Mouse (Mus musculus): ENCODE measurements at regions not wholly inside any gene's neighbourhood (a gene's known extent, or its start where the extent isn't known, plus 50 kb on each side); places are given as distances from the start of the nearest gene placed in this dataset.
A peak's percentile ranks its signal among the peaks of the same experiment; 100 is the strongest.

GRCm38 (mm10) chr9:113302429-113302828, 405.6 kb downstream of the Pdcd6ip start:
- peak; percentile 43 for DNase-seq (ENCODE audit: low read depth, low spot score)

DNA sequence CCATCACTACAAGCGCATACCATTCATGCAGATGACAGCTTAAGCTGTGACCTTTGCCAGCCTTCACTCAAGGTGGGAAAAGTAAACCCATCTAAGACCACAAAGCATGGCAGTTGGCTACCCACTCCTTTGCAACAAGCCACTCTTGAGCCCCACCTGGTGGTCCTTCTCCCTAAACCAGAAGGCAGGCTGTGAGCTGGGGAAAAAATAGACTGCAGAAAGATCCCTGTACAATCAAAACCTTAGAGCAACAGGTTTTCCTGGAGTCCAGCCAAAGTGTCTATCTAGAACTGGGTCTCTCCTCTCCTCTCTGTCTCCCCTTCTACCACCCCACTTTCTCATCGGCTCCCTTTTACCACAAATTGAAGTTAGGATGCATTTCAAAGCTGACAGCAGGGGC, 407.2 kb downstream of the Pdcd6ip start:
- peak; percentile 44 for DNase-seq (ENCODE audit: low read depth, low spot score)

DNA sequence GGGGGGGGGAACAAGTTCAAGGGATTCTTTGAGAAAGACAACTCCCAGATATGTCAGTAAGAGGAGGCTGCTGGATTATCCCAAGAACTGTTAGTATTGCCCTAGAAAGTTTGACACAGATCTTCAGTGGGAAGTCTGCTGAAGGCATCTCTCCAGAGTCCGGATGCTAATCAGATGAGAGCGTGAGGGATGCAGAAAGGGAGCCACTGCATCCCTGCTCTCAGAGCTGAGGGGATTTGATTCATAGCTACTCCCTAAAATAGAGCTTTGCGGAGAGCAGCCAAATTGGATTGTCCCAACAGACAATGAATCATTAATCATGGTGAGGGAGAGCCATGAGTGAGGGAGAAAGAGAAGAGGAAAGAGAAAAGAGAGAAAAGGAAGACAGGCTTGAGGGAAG, 408.2 kb downstream of the Pdcd6ip start:
- no peak for DNase-seq (ENCODE audit: low read depth, low spot score)

DNA sequence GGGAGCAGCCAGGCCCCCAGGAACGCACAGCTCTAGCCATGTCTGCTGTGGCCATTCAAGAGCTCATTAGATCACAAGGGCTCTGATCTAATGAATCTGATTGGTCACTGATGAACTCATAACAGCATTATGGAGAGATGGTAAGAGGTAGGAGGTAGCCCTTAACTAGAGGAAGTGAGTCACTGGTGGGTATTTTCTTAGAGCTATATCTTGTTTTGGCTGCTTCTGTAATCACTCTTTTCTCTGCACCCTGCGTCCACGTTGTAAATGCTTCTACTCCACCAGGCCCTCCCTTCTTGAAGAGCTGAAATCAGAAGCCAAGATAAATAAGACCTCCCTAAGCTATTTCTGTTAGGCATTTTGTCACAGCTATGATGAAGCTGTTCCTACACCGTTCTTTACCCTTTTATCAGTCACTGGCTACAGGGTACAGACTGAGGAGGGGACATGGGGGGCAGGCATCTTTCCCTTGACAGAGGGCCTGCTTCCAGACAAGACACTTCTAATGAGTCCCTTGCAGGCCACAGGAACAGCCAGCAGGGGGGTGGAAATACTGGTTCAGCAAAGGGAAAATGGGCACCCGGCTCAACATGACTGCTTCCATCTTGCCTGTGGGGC, 412.1 kb downstream of the Pdcd6ip start:
- DNase-seq (ENCODE audit: low read depth, low spot score), result no peak

DNA sequence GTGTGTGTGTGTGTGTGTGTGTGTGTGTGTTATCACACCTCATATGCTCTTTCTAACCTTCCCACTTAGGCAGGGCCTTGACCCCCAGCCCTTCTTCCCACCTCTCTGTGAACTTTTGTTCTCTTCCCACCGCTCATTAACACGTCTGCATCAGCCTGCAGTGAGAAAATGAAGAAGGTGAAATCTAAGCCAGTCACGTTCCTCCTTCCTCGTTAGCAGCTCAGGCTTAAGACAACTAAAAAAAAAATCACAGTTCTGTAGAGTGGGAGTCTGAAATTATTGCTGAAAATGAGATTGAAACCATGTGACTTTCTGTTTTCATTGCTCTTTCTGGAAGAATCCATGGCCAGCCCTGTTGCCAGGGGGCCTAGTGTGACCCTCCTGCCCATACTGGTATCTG, 420.7 kb downstream of the Pdcd6ip start:
- no peak for DNase-seq (ENCODE audit: low read depth, low spot score)

GRCm38 (mm10) chr9:113283244-113283643, 424.8 kb downstream of the Pdcd6ip start:
- no peak for DNase-seq (ENCODE audit: low read depth, low spot score)

- no peak for DNase-seq (ENCODE audit: low read depth, low spot score)
Observed at GRCm38 (mm10) chr9:113270595-113270994, 437.5 kb downstream of the Pdcd6ip start.

DNA sequence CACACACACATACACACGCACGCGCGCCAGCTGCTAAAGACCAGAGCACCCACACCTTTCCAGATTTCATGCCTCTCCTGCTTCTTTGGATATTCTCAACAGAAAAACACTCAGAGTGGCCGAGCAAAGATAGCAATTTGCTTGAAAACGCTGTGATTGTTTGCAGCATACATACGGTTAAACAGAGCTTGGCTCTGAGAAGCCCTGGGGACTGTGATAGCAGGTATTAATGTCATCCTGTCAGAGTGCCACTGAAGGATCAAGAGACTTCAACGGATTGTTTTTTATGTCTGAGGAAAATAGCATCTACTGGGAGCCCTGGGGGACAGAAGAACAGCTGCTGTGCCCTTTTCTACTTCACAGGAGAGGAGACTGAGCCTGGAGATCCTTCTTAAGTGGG, 440.4 kb downstream of the Pdcd6ip start:
- no peak for DNase-seq (ENCODE audit: low read depth, low spot score)

- no peak for DNase-seq (ENCODE audit: low read depth, low spot score)
Observed at GRCm38 (mm10) chr9:113263636-113264035, 444.4 kb downstream of the Pdcd6ip start.

DNA sequence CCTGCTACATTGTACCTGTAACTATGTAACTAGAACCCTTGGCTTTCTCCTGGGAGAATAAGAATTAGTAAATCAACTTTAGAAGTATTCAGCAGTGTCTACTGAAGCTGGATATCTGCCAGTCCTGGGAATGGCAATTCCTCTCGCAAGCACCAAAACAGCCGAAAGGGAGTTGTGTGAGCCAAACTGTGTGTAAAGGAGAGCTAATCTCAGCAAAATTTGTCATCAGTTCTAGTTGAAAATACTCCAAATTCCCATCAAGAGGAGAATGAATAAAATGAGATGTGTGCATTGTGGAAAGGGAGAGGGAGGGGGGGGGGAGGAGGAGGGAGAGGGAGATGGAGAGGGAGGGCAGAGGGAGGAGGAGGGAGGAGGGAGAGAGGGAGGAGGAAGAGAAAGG, 447.8 kb downstream of the Pdcd6ip start:
- no peak for DNase-seq (ENCODE audit: low read depth, low spot score)

DNA sequence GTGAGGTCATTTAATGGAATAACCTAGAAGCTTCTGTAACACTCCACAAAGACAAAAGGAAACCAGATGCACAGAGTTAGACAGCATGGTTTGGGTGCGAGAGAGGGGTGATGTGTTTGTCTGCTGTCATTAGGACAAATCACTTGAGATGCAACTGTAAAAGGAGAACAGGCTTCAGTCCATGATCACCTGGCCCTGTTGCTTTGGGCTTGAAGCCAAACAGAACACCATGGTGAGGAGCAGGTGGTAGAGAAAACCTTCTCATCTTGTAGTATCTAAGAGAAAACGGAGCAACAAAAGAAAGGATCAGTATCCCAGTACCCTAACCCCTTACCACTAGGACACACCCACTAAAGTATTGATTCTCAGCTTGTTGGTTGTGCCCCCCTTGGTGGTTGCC, 449.5 kb downstream of the Pdcd6ip start:
- DNase-seq (ENCODE audit: low read depth, low spot score), result no peak

DNA sequence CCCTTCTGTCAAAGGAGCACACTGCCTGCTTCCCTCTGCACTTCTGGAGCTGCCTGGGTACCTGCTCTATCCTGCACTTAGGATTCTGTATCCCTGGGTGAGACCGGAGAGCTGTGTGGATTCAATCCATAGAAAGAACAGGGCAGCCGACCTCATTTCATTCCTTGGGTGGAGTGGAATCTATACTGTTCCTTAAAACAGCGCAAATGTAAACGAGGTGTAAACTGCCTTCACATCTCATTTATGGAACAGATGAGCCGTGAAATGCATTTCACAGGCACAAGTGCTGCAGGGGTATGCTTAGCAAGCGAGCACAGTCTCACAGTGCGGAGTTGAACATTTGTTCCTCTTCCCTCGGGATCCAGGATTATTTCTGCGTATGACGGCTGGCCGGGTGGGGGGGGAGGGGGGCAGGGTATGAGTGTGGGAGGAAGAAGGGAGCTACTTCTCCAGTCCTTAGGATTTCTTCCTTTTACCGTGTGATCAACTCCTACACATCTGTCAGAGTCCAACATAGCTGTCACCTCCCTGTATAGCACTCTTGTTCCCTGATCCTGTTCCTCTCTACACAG, 459.3 kb downstream of the Pdcd6ip start:
- no peak for DNase-seq (ENCODE audit: low read depth, low spot score)

GRCm38 (mm10) chr9:113247950-113248349, 460.1 kb downstream of the Pdcd6ip start:
- DNase-seq (ENCODE audit: low read depth, low spot score), result no peak

GRCm38 (mm10) chr9:113243870-113244269, 464.2 kb downstream of the Pdcd6ip start:
- DNase-seq (ENCODE audit: low read depth, low spot score), result no peak

DNA sequence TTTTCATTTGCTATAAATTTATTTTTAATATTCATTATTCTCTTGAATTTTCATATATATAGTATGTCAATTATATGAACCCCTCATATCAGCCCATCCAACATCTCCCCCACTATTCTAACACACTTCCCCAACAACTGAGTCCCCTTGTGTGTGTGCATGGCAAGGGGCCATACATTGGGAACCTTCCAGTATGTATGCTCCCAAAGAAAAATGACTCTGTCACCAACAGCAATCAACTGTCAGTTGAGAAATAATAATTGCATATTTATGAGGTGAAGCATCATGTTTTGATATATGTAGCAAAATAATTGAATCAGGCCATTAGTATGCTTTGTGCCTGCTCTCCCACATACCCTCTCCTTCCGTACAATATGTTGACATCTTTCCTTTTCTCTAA, 474.7 kb downstream of the Pdcd6ip start:
- DNase-seq (ENCODE audit: low read depth, low spot score), result no peak

- DNase-seq (ENCODE audit: low read depth, low spot score), result no peak
Observed at GRCm38 (mm10) chr9:113229391-113229790, 478.7 kb downstream of the Pdcd6ip start.

GRCm38 (mm10) chr9:113213930-113214329, 494.1 kb downstream of the Pdcd6ip start:
- no peak for DNase-seq (ENCODE audit: low read depth, low spot score)

GRCm38 (mm10) chr9:113212389-113212788, 495.7 kb downstream of the Pdcd6ip start:
- no peak for DNase-seq (ENCODE audit: low read depth, low spot score)

- no peak for DNase-seq (ENCODE audit: low read depth, low spot score)
Observed at GRCm38 (mm10) chr9:113208181-113208580, 499.9 kb downstream of the Pdcd6ip start.

DNA sequence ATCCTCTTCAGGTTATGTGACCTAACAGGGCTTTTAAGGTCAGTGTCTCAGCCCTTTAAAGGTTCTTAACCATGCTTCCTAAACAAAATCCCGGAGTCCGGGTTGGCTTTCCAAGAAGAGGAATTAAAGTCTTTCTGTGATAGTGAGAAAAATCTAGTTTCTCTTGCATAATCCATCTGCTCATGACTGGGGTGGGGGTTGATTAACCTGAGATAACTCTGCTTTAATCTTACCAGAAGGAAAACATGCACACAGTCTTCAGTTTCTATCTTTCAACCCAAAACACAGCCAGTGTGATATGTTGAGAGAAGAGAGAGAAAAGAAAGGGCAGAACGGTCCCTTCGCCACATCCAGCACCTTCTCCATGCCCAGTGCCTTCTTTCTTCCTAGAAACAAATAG, 508.8 kb downstream of the Pdcd6ip start:
- DNase-seq (ENCODE audit: low read depth, low spot score), result no peak

DNA sequence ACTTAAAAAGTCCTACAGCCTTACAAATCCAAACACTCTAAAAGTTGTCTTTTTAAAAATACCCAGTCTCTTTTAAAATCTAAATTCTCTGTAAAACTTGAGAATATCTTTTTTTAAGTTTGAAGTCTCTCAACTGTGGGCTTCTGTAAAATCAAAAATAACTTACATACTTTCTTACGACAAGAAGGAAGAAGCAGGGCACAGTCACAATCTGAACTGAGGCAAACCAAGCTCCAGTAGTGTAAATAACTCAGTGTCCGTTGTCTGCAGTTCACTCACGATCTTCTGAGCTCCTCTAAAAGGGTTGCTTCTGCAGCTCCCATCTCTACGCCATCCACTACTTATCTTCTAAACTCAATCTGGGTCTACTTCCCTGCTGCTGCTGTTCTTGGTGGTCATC, 512.5 kb downstream of the Pdcd6ip start:
- DNase-seq (ENCODE audit: low read depth, low spot score), result no peak

DNA sequence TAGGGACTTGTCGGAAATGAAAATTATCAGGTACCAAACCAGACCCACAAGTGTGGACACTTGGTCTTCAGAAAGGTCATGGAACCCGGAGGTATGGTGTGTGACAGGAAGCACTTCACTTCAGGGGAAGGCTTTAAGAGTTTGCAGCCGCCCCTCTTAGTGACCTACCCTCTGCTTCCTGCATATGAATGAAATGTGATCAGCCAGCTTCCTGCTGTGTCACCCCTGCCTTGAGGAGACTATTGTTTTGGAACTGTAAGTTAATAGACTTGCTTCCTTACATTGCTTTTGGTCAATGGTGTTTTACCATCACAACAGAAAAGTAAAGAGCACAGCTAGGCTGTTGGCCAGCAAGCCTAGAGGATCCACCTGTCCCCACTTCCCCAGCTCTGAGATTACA, 515.3 kb downstream of the Pdcd6ip start:
- DNase-seq (ENCODE audit: low read depth, low spot score), result peak; percentile 86

- no peak for DNase-seq (ENCODE audit: low read depth, low spot score)
Observed at GRCm38 (mm10) chr9:113191163-113191562, 516.9 kb downstream of the Pdcd6ip start.

GRCm38 (mm10) chr9:113181182-113181581, 526.9 kb downstream of the Pdcd6ip start:
- DNase-seq (ENCODE audit: low read depth, low spot score), result no peak

All from ES-CJ7 (cell line).